Mouse (Mus musculus) hindbrain, embryonic 12.5 days (tissue): Measurements from ENCODE around the gene Krt16. TPM values are rescaled to one million over a fixed set of nuclear protein-coding genes. Genes with fewer than 3 reads are reported as not detected.
"Not testable (repeated sequence)": the region's sequence is repeated elsewhere in the genome, so short reads cannot be mapped to it uniquely, and the experiment has no call there.

Experiments used
- ATAC-seq: fragments of 200-750 bp; cut with Nextera tagmentation; 2 replicates; pipeline ENCODE4 v1.8.0; 2017; ENCODE audit warnings: moderate TSS enrichment; ENCODE audit not compliant: low FRiP score
- H3K27ac ChIP-seq: fragments of 300-500 bp; sonication (generic); 2 replicates; pipeline ENCODE4 v1.5.1; 2016; ENCODE audit warnings: mild to moderate bottlenecking
- H3K27me3 ChIP-seq: fragments of 300-500 bp; sonication (generic); 2 replicates; pipeline ENCODE4 v1.6.1; 2016; ENCODE audit warnings: mild to moderate bottlenecking
- H3K36me3 ChIP-seq: fragments of 300-500 bp; sonication (generic); 2 replicates; pipeline ENCODE4 v1.6.1; 2016; ENCODE audit warnings: mild to moderate bottlenecking
- H3K4me1 ChIP-seq: fragments of 300-500 bp; sonication (generic); 2 replicates; pipeline ENCODE4 v1.6.1; 2016
- H3K4me2 ChIP-seq: fragments of 300-500 bp; sonication (generic); replicated peaks from 2 replicates; pipeline ENCODE4 v1.6.1; 2016; ENCODE audit warnings: mild to moderate bottlenecking
- H3K4me3 ChIP-seq: fragments of 300-500 bp; sonication (generic); 2 replicates; pipeline ENCODE4 v1.5.1; 2016; ENCODE audit warnings: mild to moderate bottlenecking
- H3K9ac ChIP-seq: fragments of 300-500 bp; sonication (generic); 2 replicates; pipeline ENCODE4 v1.6.1; 2016; ENCODE audit warnings: mild to moderate bottlenecking, moderate library complexity
- H3K9me3 ChIP-seq: fragments of 300-500 bp; sonication (generic); replicated peaks from 2 replicates; pipeline ENCODE4 v1.6.1; 2016; ENCODE audit warnings: mild to moderate bottlenecking
- WGBS: fragments of 180-500 bp; shearing (Covaris S2); methylation state at CpG from one replicate; pipeline ENCODE4 v1.1.7; 2016; 5-methylcytosine and 5-hydroxymethylcytosine counted together
- polyA plus RNA-seq: library from polyadenylated mRNA; unstranded; fragments of >200 nt; fragmentation: Nextera tagmentation; extraction: Ambion mirVana; gene quantifications from 2 replicates; pipeline ENCODE4 v1.2.1, GENCODE M21; 2016

The Krt16 gene
- polyA plus RNA-seq, 1 experiment from 2014 or later: not detected

DNA sequence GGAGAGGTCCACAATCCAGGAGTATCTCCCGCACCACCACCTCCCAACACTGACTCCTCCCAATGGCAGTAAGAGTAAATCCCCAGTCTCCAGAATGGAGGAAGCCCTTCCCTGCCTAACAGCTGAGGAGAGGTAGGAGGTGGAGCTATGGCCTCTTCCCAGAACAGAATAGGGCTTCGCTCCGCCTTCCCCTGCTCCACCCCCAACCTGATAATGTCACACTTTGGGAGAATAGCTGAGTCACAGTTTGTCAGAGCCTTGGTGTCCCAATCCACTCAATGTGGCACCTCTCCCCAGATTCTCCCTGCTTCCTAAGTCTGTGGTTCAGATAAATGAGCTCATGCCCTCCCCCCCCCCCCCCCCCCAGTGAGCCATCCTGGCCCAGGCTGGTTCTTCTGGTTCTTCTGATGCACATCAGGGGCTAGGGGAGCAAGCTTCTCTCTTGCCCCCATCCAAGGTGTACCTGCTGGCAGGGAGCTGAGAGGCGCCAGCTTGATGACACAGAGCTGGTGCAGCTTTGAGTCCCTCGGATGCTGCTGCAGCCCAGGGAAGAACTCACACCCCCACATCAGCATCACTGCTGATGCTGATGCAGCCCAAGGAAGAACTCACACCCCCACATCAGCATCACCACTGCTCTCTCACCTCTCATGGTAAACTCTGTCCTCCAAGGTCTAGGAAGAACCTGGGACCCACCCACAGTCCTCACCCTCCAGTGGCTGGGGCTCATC, 5.8 kb upstream of the Krt16 start:
- no peaks in the 10 kb centered on the region for H3K27me3 ChIP-seq
- WGBS: 81% methylated on average over 5 of the region's 5 CpGs
- no peak overlapping the region for H3K27ac ChIP-seq
- no peak overlapping the region for H3K4me2 ChIP-seq
- no peak overlapping the region for H3K4me3 ChIP-seq
- ATAC-seq: no peak
- H3K36me3 ChIP-seq: no peaks in the 10 kb centered on the region
- H3K9ac ChIP-seq: no peak overlapping the region
- H3K4me1 ChIP-seq: no peaks in the 10 kb centered on the region
- no peaks in the 10 kb centered on the region; the same call in 1 of the 2 replicates for H3K9me3 ChIP-seq

DNA sequence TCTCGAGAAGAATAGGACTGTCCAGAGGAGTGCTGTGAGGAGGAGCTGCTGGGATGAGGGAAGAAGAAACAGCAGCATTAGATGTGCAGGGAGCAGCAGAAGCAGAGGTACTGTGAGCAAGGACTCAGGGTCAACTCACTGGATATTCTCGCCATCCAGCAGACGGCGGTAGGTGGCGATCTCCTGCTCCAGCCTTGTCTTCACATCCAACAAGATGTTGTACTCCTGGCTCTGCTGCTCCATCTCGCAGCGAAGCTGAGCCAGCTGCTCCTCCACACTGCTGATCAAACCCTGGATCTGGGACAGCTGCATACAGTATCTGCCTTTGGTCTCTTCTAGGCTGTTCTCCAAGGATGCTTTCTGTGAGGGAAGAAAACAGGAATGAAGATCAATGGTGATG, 2.2 kb downstream of the Krt16 start:
- H3K4me2 ChIP-seq, ATAC-seq, H3K27me3 ChIP-seq, H3K4me1 ChIP-seq, H3K9me3 ChIP-seq, H3K9ac ChIP-seq, H3K4me3 ChIP-seq, H3K27ac ChIP-seq, H3K36me3 ChIP-seq: not testable (repeated sequence)
- 75% methylated on average over 7 of the region's 7 CpGs for WGBS

DNA sequence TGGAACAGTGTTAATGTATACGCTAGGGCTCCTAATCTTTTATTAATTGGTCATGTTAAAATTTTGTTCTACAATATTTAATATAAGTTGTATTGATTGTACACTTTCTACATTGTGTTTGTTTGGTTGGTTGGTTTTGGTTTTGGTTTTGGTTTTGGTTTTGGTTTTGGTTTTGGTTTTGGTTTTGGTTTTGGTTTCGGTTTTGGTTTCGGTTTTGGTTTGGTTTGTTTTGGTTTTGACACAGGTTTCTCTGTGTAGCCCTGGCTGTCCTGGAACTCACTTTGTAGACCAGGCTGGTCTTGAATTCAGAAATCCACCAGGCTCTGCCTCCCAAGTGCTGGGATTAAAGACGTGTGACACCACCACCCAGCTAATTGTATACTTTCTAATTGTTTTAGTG, 8.4 kb downstream of the Krt16 start:
- 88% methylated on average over 4 of the region's 4 CpGs for WGBS
- H3K4me3 ChIP-seq, ATAC-seq, H3K36me3 ChIP-seq, H3K27ac ChIP-seq, H3K9ac ChIP-seq, H3K4me2 ChIP-seq, H3K9me3 ChIP-seq, H3K27me3 ChIP-seq, H3K4me1 ChIP-seq: not testable (repeated sequence)

DNA sequence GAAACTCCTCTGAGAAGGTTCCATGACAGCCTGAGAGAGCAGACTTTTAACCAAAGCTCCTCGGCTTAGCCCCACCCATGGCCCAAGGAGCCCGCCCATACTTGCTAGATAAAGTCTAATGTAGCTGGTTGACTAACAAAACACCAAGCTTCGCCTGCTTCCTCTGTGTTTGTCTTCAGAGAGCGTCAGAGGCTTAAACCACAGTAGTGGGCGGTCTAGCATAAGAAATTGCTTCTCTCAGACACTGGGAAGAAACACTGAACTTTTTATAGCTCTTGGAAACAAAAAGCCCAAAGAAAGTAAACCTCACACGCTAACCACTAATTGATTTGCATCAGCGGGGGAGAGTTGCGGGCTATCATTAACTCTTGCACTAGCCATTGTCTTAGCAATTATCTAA, 27.0 kb downstream of the Krt16 start:
- H3K4me2 ChIP-seq: no peak overlapping the region
- H3K4me1 ChIP-seq: no peaks in the 10 kb centered on the region
- H3K27ac ChIP-seq: no peak overlapping the region
- H3K9ac ChIP-seq: no peak overlapping the region
- ATAC-seq: no peak
- no peaks in the 10 kb centered on the region for H3K36me3 ChIP-seq
- 64% methylated on average over 8 of the region's 8 CpGs for WGBS
- H3K27me3 ChIP-seq: no peaks in the 10 kb centered on the region
- no peak overlapping the region for H3K4me3 ChIP-seq
- peaks cover 9% of the 10 kb centered on the region; the same call in 1 of the 2 replicates for H3K9me3 ChIP-seq

DNA sequence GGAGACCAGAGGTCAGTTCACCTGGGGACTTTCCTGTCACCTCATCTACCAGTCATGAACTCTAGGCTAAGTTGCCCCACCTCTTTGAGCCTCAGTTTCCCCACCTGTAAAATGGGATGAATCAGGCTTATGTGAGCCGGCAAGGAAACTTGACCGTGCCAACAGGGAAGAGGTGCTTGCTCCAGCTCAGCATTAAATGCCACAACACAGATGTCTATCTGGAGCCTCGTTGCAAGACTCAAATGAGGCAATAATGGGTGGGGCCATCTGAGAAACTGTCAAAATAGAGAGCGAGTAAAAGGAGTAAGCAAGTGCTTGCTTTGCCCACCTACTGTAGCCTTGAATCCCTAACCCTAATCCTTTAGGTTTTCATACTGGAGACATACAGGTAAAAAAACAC, 29.4 kb downstream of the Krt16 start:
- no peaks in the 10 kb centered on the region for H3K36me3 ChIP-seq
- no peaks in the 10 kb centered on the region for H3K27me3 ChIP-seq
- H3K27ac ChIP-seq: no peak overlapping the region
- H3K4me1 ChIP-seq: no peaks in the 10 kb centered on the region
- no peak overlapping the region for H3K4me3 ChIP-seq
- 88% methylated on average over 4 of the region's 4 CpGs for WGBS
- H3K4me2 ChIP-seq: no peak overlapping the region
- no peak for ATAC-seq
- H3K9ac ChIP-seq: no peak overlapping the region
- H3K9me3 ChIP-seq: 0 out of 2 replicates have a peak, but pooled peaks cover 3% of the 10 kb centered on the region

DNA sequence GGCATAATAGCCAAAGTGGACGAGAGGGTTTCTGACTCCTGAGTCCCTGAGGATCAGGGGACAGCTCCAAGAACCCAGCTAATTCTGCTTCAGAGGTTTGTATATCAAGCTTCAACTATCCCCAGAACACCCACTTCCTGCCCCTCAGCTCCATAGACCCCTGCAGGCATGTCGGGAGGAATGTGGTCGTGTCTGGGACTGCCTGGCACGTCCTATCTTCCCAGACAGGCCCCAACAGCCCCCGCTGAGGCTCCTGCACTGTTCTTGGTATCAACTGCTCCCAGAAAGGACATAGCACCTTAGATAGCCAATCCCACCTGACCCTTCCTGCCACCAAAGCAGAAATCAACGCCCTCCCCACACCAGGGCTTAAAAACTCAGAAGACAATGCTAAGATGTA, 40.2 kb downstream of the Krt16 start:
- Histone ChIP-seq H3K4me3 (no peak overlapping the region), H3K4me2 (no peak overlapping the region), H3K4me1 (no peaks in the 10 kb centered on the region), H3K9me3 (no peaks in the 10 kb centered on the region), H3K9ac (no peak overlapping the region), H3K27me3 (no peaks in the 10 kb centered on the region), H3K36me3 (no peaks in the 10 kb centered on the region), H3K27ac (no peak overlapping the region)
- ATAC-seq: no peak
- WGBS: 60% methylated on average over 6 of the region's 6 CpGs

DNA sequence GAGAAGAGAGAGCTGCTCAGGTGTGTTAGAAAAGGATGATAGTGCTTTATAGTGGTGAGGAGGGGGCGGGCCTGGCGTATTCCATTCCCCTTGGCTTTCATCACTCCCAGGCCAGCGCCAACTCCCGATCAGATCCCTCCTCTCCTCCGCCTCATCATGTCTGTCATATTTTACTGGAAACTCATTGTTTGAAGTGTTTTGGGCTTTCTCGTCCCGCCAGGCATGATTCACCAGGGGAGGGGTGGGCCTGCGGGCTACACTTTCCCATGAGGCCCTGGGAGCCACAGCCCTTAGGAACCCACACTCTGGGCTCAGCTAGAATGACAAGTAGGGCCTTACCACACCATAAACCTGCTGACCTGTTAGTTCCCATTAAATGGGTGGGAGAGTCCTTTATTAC, 41.2 kb downstream of the Krt16 start, which contains the start of gene Krt14:
Krt14 (minus strand) TSS at position 51 of the 400 bp plus-strand sequence.
- no peaks in the 10 kb centered on the region for H3K9me3 ChIP-seq
- no peak within 1 kb of the TSS for H3K4me3 ChIP-seq
- H3K4me1 ChIP-seq: no peaks in the 10 kb centered on the region
- WGBS: 88% methylated on average over 8 of the region's 8 CpGs
- no peak for ATAC-seq
- no peak within 1 kb of the TSS for H3K4me2 ChIP-seq
- no peak within 1 kb of the TSS for H3K9ac ChIP-seq
- no peaks in the 10 kb centered on the region for H3K27me3 ChIP-seq
- H3K27ac ChIP-seq: no peak within 1 kb of the TSS
- H3K36me3 ChIP-seq: no peaks in the 10 kb centered on the region

DNA sequence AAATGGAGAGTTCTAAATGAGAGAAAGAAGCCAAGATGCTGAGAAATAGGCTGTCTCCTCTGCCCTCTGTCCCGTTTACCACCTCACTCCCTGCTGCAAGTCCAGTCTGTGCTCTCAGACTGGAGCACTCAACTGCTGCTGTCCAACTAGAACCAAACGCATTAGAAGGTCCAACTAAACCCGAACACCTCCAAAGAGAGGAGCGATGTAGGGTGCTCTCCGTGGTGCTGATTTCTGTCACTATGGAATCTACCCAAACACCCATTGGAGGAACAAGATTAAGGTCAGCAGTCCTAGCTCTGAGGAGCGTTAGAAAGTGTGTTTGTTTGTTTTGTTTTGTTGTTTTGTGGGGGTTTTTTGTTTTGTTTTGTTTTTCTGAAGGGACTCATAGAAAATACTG, 45.3 kb downstream of the Krt16 start:
- Histone ChIP-seq H3K4me1 (no peaks in the 10 kb centered on the region), H3K27ac (no peak overlapping the region), H3K27me3 (no peaks in the 10 kb centered on the region), H3K4me3 (no peak overlapping the region), H3K4me2 (no peak overlapping the region), H3K9ac (no peak overlapping the region), H3K9me3 (no peaks in the 10 kb centered on the region), H3K36me3 (no peaks in the 10 kb centered on the region)
- 28% methylated on average over 6 of the region's 6 CpGs for WGBS
- ATAC-seq: no peak

DNA sequence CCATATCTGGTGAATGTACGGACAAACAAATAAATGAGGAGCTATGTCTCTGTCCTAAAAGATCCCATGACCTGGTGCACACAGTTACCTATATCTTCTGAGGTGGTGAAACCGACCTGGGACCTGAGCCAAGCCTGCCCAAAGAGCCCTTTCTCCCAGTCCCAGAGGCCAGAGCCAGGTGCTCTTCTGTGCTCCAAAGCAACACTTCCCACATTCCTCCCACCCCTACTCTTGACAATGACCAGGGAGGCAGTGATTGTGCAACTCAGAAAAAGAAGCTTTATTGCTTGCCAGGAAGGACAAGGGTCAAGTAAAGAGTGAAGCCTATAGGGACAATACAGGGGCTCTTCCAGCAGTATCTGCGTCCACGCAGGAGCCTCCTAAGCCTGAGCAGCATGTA, 45.8 kb downstream of the Krt16 start:
- no peak overlapping the region for H3K4me3 ChIP-seq
- no peaks in the 10 kb centered on the region for H3K4me1 ChIP-seq
- WGBS: 84% methylated on average over 4 of the region's 4 CpGs

DNA sequence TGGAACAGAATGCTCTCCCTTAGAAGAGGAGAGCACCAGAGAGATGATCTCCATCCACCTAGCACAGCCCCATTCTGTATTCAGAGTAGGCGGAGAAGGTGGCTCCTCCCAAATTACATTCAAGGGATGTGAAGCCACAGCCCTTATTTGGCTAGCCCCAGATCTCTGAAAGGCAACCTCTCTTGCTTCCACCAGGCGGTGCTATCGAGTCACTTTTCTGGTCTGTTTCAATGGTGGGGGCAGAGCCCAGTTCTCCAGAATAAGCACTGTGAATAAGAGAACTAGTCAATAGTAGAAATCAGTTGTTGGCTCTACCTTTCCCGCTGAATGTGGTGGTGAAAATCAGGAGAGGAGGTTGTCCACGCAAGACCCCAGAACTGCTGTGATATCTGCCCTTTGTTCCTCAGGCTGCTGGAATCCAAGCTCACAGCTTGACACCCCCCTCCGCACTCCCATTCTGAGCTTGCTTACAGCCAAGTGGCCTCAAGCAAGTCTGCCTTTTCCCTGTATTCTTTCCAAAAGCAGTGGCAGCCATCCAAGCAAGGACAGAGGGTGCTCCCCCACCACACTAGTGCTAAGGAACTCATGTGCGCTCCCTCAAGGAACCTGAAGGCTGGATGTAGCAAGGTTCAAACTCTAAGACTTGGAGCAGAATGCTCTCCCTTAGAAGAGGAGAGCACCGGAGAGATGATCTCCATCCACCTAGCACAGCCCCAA, 48.4 kb downstream of the Krt16 start:
- no peak overlapping the region for H3K4me3 ChIP-seq
- H3K9me3 ChIP-seq: no peaks in the 10 kb centered on the region
- no peaks in the 10 kb centered on the region for H3K4me1 ChIP-seq
- no peaks in the 10 kb centered on the region for H3K27me3 ChIP-seq
- ATAC-seq: no peak
- H3K9ac ChIP-seq: no peak overlapping the region
- H3K27ac ChIP-seq: no peak overlapping the region
- WGBS: 44% methylated on average over 8 of the region's 8 CpGs
- H3K36me3 ChIP-seq: no peaks in the 10 kb centered on the region
- no peak overlapping the region for H3K4me2 ChIP-seq

More for the DNA sequence above, 45.8 kb downstream of the Krt16 start:
- no peak overlapping the region for H3K4me2 ChIP-seq
- H3K9me3 ChIP-seq: no peaks in the 10 kb centered on the region
- H3K27ac ChIP-seq: no peak overlapping the region
- H3K27me3 ChIP-seq: no peaks in the 10 kb centered on the region
- no peak for ATAC-seq
- no peaks in the 10 kb centered on the region for H3K36me3 ChIP-seq
- no peak overlapping the region for H3K9ac ChIP-seq

DNA sequence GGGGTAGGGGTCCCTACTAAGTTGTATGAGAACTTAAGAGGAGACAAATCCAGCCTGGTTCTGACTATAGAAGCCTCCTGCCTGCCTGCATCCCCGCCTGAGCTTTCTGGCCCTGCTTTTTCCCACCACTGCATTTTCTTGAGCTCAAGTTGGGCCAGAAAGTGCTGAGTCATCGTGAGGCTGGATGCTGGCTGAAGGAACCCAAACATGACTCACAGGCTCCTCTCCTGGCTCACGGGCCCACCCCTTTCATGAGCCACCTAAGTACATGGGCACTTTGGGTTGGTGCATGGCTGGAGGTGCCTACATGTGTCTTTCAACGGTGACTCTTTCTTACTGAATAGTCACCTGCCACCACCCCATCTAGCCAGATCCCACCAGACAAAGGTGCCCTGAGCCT, 50.0 kb downstream of the Krt16 start:
- no peaks in the 10 kb centered on the region for H3K27me3 ChIP-seq
- WGBS: 76% methylated on average over 4 of the region's 4 CpGs
- no peak overlapping the region for H3K9ac ChIP-seq
- no peak for ATAC-seq
- H3K4me1 ChIP-seq: no peaks in the 10 kb centered on the region
- H3K36me3 ChIP-seq: no peaks in the 10 kb centered on the region
- no peak overlapping the region for H3K4me3 ChIP-seq
- no peak overlapping the region for H3K27ac ChIP-seq
- no peak overlapping the region for H3K4me2 ChIP-seq
- H3K9me3 ChIP-seq: no peaks in the 10 kb centered on the region
